Mouse (Mus musculus): Measurements from ENCODE around the gene Prl8a8.

Prl8a8 gene

GRCm38 (mm10) chr13:27513117-27513516 lies at the start of gene Prl8a8:
Prl8a8 (minus strand) TSS chr13:27513217.
- DNase-seq = no peak

GRCm38 (mm10) chr13:27553336-27553735 lies 40.3 kb upstream of the Prl8a8 start:
- DNase-seq = no peak

DNA sequence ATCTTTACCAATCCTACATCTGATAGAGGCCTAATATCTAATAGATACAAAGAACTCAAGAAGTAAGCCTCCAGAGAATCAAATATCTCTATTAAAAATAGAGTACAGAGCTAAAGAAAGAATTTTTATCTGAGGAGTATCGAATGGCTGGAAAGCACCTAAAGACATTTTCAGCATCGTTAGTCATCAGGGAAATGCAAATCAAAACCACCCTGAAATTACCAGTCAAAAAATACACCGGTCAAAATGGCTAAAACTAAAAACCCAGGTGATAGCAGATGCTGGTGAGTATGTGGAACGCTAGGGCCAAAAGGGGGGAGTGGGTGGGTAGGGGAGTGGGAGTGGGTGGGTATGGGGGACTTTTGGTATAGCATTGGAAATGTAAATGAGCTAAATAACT lies 10.1 kb upstream of the Prl8a8 start:
- DNase-seq = no peak

DNA sequence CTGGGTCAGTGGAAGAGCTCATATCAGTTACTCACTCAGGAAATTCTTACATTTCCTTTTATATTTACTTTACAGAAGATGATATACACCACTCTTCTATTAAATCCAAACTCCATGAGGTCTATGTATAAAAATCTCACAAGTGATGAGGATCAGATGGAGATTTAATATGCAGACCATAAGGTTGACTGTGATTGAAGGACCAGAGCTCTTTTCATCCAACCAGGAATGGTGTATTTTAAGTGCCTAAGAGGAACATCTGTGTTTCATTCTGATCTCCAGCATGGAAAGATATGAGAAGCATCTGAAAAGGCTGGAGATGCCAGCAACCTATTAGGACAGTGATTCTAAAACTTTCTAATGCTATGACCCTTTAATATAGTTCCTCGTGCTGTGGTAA lies 5.4 kb downstream of the Prl8a8 start:
- DNase-seq = no peak
